Mouse (Mus musculus) stomach, embryonic 14.5 days (tissue): ENCODE results near the gene Fzr1. TPM values are rescaled to one million over a fixed set of nuclear protein-coding genes. Genes with fewer than 3 reads are reported as not detected.

Source experiments
- ATAC-seq: fragments of 200-750 bp; cut with Nextera tagmentation; 2 replicates; pipeline ENCODE4 v1.8.0; 2017; ENCODE audit warnings: low read depth, moderate TSS enrichment; ENCODE audit not compliant: insufficient number of reproducible peaks, insufficient read depth, low FRiP score
- H3K27ac ChIP-seq: fragments of 300-500 bp; sonication (generic); 2 replicates; pipeline ENCODE4 v1.5.1; 2014; ENCODE audit warnings: mild to moderate bottlenecking, low read length, moderate library complexity, mixed read lengths
- H3K27me3 ChIP-seq: fragments of 300-500 bp; sonication (generic); 2 replicates; pipeline ENCODE4 v1.6.1; 2014; ENCODE audit warnings: low read length, control low read depth, mixed read lengths; ENCODE audit not compliant: control insufficient read depth, insufficient read depth
- H3K36me3 ChIP-seq: fragments of 300-500 bp; sonication (generic); 2 replicates; pipeline ENCODE4 v1.6.1; 2014; ENCODE audit warnings: mild to moderate bottlenecking, control low read depth, low read length, moderate library complexity, mixed read lengths; ENCODE audit not compliant: control insufficient read depth, insufficient read depth
- H3K4me1 ChIP-seq: fragments of 300-500 bp; sonication (generic); 2 replicates; pipeline ENCODE4 v1.6.1; 2014; ENCODE audit warnings: low read length, control low read depth, mixed read lengths; ENCODE audit not compliant: control insufficient read depth, insufficient read depth
- H3K4me2 ChIP-seq: fragments of 300-500 bp; sonication (generic); replicated peaks from 2 replicates; pipeline ENCODE4 v1.6.1; 2014; ENCODE audit warnings: low read depth, low read length, control low read depth
- H3K4me3 ChIP-seq: fragments of 300-500 bp; sonication (generic); 2 replicates; pipeline ENCODE4 v1.5.1; 2014; ENCODE audit warnings: low read depth, low read length, control low read depth
- H3K9ac ChIP-seq: fragments of 300-500 bp; sonication (generic); replicated peaks from 2 replicates; pipeline ENCODE4 v1.6.1; 2014; ENCODE audit warnings: low read depth, mild to moderate bottlenecking, control low read depth, low read length, moderate library complexity, mixed read lengths
- H3K9me3 ChIP-seq: fragments of 300-500 bp; sonication (generic); 2 replicates; pipeline ENCODE4 v1.6.1; 2016; ENCODE audit warnings: low read depth, low read length, control low read depth; ENCODE audit not compliant: control insufficient read depth
- WGBS: fragments of 180-500 bp; shearing (Covaris S2); extraction: QIAGEN DNeasy Blood & Tissue Kit; methylation state at CpG from one replicate; pipeline ENCODE4 v1.1.7; 2014; 5-methylcytosine and 5-hydroxymethylcytosine counted together
- polyA plus RNA-seq: library from polyadenylated mRNA; unstranded; fragments of >200 nt; fragmentation: Nextera tagmentation; extraction: Ambion mirVana; gene quantifications from 2 replicates; pipeline ENCODE4 v1.2.1, GENCODE M21; 2014

Fzr1 gene
- polyA plus RNA-seq, 1 experiment from 2014 or later = 88.7 TPM

DNA sequence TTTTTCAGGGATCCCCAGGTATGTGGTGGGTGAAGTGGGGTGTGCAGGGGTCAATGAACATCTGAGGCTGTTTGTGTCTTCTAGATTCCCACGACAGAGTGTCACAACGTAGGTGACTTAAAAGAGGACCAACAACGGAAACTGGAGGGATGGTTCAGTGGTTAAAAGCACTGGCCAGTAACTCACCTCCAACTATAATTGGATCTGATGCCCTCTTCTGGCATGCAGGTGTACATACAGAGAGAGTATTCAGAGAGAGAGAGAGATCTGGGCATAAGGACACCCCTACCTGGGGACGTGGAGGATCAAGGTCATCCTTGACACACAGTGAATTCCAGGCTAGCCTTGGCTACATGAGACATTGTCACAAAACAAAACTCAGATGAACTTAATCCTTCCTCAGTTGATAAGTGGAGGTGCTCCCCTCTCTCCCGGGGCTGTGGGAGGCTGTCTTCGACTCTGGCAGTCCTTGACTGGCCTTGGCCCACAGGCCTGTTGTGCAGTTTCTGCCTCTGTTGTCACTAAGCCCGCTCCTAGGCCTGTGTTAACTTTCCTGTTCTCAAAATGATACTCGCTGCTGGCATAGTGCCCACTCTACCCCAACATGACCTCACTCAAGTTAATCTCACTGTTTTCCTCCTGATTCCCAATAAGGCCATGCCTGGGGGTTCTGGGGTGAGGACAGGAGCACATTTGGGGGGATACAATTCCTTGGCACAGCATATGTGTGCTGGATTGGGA, 33.7 kb downstream of the Fzr1 start:
- 45% methylated on average over 8 of the region's 8 CpGs for WGBS
- Histone ChIP-seq H3K36me3 (no peaks in the 10 kb centered on the region; the same call in 1 of the 2 replicates), H3K4me1 (peaks cover 21% of the 10 kb centered on the region), H3K27ac (no peak overlapping the region), H3K27me3 (peaks cover 24% of the 10 kb centered on the region), H3K4me2 (no peak overlapping the region), H3K9me3 (no peaks in the 10 kb centered on the region), H3K9ac (no peak overlapping the region), H3K4me3 (no peak overlapping the region)
- no peak for ATAC-seq

DNA sequence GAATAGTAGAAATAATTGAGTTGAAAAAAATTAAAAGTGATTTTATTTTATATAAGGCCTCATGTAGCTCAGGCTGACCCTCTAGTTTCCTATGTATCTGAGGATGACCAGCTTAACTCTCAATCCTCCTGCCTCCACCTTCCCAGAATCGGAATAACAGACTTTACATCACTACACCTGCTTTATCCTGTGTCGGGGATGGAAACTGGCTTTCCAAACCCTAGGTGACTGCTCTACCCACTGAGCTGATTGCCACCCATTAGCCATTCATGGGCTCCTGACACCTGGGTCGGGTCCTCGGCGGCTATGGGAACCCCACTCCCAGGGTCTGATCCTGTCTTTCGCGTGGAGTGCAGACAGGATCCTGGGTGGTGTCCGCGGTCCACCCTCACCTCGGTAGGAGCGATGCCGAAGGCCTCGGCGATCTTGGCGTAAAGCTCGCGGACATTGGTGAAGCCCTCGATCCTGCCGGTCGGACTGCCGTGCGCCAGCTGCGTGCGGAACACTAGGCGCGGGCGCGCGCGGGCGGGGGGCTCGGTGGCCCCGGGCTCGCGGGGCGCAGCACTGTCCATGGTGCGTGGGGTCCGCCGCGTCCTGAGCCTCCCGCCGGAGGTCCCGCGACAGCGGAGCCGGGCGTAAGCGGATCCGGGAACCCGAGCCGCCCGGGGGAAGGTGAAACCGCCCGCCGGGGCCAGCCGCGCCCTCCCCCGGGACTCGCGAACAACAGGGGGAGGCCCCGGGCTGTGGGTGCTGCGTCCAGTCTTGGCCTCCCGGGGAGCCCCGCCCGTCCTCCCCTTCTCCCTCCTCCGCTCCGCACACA, 35.4 kb downstream of the Fzr1 start, which contains the start of gene Gipc3:
TSS of gene Gipc3 (minus strand) at position 581 of the 820 bp plus-strand sequence.
- H3K4me2 ChIP-seq = peak within 1 kb of the TSS; percentile 85
- H3K4me3 ChIP-seq = peak within 1 kb of the TSS; percentile 40
- ATAC-seq = no peak
- H3K9me3 ChIP-seq = no peaks in the 10 kb centered on the region
- H3K27me3 ChIP-seq = peaks cover 26% of the 10 kb centered on the region
- H3K4me1 ChIP-seq = peaks cover 11% of the 10 kb centered on the region
- no peaks in the 10 kb centered on the region; the same call in 1 of the 2 replicates for H3K36me3 ChIP-seq
- peak within 1 kb of the TSS; percentile 25; the same call in 1 of the 2 replicates for H3K9ac ChIP-seq
- WGBS = 4% methylated on average over 60 of the region's 67 CpGs
- H3K27ac ChIP-seq = no peak within 1 kb of the TSS

DNA sequence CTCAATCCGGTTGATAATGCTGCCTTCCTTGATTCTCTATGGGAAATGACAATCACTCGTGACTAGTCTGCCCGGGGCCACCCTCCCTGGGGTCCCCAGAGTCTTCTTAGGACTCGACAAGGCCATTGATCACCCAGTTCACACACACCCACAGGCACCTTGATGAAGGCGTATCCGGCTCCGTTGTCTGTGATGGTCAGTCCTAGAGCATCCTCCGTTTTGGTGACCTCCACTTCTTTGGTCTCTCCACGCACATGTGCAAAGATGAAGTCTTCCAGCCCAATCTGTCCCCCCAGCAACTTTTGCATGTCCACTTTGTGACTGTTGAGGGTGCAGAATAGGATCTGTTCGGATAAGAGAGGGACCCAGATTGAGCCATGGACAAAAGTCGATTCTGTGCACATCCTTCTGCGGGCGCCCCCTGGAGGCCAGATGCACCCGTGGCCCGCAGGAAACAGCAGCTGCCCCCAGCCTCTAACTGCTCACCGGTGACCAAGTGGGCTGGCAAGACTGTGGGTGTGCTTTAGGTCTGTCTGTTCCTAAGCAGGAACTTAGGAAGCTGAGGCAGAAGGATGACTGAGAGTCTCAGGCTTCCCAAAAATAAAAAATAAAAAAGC, 36.9 kb downstream of the Fzr1 start:
- H3K36me3 ChIP-seq = no peaks in the 10 kb centered on the region; the same call in 1 of the 2 replicates
- H3K27me3 ChIP-seq = peaks cover 26% of the 10 kb centered on the region
- no peak overlapping the region for H3K4me2 ChIP-seq
- no peak overlapping the region for H3K4me3 ChIP-seq
- H3K4me1 ChIP-seq = 0 out of 2 replicates have a peak, but pooled peaks cover 7% of the 10 kb centered on the region
- H3K9me3 ChIP-seq = no peaks in the 10 kb centered on the region
- H3K27ac ChIP-seq = no peak overlapping the region
- no peak; the same call in 1 of the 2 replicates for ATAC-seq
- no peak overlapping the region for H3K9ac ChIP-seq
- WGBS = 34% methylated on average over 16 of the region's 16 CpGs

DNA sequence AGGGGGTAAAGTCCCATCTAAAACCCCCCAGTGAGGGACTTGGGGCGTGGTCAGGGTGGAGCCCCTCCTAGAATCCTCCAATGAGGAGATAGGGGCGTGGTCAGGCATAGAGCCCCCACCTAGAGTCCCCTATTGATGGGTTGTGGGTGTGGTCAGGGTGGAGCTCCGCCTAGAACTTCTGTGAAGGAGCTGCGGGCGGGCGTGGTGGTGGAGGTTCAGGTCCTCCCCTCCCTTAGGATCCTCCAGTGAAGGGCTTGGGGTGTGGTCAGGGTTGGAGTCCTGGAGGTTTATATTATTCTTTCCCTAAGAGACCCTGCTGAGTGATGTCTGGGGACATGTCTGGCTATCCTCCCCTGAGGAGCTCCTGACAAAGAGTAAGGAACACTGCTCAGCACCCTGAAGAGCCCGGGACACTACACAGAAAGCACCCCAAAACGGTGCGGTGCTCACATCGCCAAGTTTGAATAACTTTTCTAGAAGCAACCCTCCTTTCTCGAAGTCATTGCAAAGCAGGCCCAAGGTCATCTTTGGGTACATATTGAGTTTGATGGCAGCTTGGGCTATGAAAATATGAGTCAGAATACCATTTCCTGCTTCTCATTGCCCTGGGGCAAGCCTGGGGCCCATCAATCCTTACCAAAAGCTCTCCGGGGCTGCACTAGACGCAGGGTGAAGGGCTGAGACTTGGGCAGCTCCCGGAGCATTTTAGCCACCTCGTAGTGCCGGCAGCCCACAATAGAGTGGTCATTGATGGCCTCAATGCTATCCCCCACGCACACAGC, 37.6 kb downstream of the Fzr1 start:
- Histone ChIP-seq H3K9ac (no peak overlapping the region), H3K4me1 (peaks cover 11% of the 10 kb centered on the region; the same call in 1 of the 2 replicates), H3K27ac (no peak overlapping the region), H3K4me3 (no peak overlapping the region), H3K36me3 (no peaks in the 10 kb centered on the region; the same call in 1 of the 2 replicates), H3K27me3 (peaks cover 26% of the 10 kb centered on the region), H3K9me3 (no peaks in the 10 kb centered on the region), H3K4me2 (no peak overlapping the region)
- WGBS = 40% methylated on average over 17 of the region's 17 CpGs
- no peak; the same call in 1 of the 2 replicates for ATAC-seq

DNA sequence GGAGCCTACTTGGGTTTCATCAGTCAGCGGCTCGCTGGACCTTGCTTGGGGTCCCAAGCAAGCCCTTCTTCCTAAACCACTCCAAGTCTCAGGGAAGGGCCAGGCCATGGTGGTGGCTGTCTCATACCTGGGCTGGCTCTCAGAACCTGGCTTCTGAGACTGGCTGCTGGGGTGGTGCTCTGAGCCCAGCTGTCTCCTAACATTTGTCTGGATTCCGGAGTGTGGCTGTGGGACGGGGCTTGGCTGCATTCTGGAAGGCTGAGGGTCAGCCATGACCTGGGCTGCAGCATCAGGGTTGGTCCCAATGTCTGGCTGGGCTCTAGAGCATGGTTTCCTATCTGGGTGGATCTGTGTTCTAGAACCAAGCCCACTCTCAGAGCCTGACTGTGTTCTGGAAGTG, 41.8 kb downstream of the Fzr1 start:
- Histone ChIP-seq H3K4me3 (no peak overlapping the region), H3K27ac (peak overlapping the region; percentile 88), H3K4me2 (no peak overlapping the region), H3K36me3 (no peaks in the 10 kb centered on the region; the same call in 1 of the 2 replicates), H3K27me3 (peaks cover 10% of the 10 kb centered on the region; the same call in 1 of the 2 replicates), H3K4me1 (peaks cover 26% of the 10 kb centered on the region), H3K9ac (no peak overlapping the region), H3K9me3 (no peaks in the 10 kb centered on the region)
- no peak for ATAC-seq
- 94% methylated on average over 4 of the region's 4 CpGs for WGBS

DNA sequence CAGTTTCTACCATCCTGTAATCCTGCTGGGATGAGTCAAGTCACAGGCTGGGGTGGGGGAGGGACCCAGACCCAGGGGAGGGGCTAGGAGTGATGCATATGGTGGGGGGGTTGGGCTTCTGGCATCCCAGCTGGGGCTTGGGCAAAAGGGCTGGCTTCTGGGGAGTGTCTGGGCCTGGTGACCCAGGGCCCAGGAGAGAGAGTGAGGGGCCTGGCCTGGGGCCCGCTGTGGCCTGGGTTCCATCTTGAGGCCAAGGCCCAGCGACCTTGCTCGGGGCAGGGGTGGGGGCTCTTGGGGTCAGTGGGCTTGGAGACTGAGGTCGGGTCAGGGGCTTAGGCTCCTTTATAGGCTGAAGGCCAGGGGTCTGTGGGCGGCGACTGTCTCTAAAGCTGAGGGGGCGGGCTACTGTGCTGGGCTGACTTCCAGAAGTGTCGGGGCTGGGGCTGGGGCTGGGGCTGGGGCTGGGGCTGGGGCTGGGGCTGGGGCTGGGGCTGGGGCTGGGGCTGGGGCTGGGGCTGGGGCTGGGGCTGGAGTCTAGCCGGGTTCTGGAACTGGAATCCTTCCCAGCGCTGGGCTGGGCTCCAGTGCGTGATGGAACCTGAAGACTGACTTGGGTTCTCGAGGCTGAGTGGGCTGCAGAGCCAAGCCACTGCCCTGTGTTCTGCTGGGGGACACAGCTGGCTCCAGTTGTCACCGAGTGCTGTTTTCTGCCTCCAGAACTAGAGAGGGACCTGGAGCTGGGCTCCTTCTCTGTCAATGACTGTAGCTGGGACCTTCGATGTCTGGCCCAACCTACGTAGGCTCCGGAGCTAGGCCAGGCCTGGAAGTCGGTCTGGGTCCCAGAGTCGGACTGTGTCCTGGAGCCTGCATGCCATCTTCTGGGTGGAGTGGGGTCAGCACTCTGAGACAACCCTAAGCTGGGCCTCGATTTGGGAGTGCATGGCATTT, 42.6 kb downstream of the Fzr1 start:
- Histone ChIP-seq H3K4me3 (no peak overlapping the region), H3K27ac (peak overlapping the region; percentile 88), H3K9me3 (no peaks in the 10 kb centered on the region), H3K4me1 (peaks cover 25% of the 10 kb centered on the region), H3K27me3 (0 out of 2 replicates have a peak, but pooled peaks cover 7% of the 10 kb centered on the region), H3K36me3 (no peaks in the 10 kb centered on the region; the same call in 1 of the 2 replicates), H3K4me2 (peak overlapping the region; percentile 27; the same call in 1 of the 2 replicates), H3K9ac (0 out of 2 replicates have a peak overlapping the region, but pooled peaks have one; percentile 10)
- 35% methylated on average over 19 of the region's 19 CpGs for WGBS
- peak; percentile 31; the same call in 1 of the 2 replicates for ATAC-seq

DNA sequence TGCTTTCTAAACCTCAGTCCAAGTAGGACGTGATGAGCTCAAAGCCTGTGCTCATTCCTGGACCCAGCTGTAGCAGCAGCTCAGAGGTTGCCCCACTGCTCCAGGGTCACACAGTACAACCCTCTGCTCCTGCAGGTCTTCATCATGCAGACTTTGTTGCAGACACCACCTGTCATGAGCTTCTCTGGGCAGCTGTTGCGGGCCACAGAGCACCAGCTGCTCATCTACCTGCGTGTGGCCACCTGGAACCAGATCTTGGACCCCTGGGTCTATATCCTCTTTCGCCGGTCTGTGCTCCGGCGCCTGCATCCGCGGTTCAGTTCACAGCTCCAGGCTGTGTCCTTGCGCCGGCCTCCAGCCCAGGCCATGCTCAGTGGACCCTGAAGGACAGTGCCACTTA, 44.0 kb downstream of the Fzr1 start:
- 72% methylated on average over 11 of the region's 11 CpGs for WGBS
- Histone ChIP-seq H3K4me1 (peaks cover 34% of the 10 kb centered on the region), H3K27ac (peak overlapping the region; percentile 82; the same call in 1 of the 2 replicates), H3K9ac (no peak overlapping the region), H3K27me3 (0 out of 2 replicates have a peak, but pooled peaks cover 7% of the 10 kb centered on the region), H3K36me3 (no peaks in the 10 kb centered on the region; the same call in 1 of the 2 replicates), H3K9me3 (no peaks in the 10 kb centered on the region), H3K4me2 (no peak overlapping the region), H3K4me3 (no peak overlapping the region)
- no peak for ATAC-seq
